Mouse (Mus musculus): Measurements from ENCODE around the gene Agk. TPM values are rescaled to one million over a fixed set of nuclear protein-coding genes. Genes with fewer than 3 reads are reported as not detected.

Gene Agk
- polyA plus RNA-seq, 1 experiment from 2014 or later = 38.5 TPM

DNA sequence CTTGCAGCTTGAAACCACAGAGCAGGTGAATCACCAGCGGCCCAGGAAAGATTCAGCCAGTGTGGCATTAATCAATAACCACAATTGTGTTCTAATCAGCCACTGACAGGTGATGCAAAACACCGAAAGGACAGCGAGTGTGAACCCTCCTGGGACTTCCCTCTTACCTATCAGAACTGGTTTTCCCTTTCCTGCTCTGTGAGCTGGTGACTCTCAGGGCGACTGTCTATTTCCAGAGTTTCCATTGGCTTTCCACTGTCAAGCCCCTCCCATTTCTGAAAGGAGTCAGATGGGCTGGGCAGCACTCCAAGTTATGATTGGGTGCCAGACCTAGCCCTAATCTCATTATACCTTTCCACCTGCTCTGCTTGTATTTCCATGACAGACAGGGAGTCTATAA lies 106.4 kb downstream of the Agk start:
- H3K9ac ChIP-seq = no peak overlapping the region
- H3K4me3 ChIP-seq = no peak overlapping the region
- H3K27me3 ChIP-seq = 0 out of 2 replicates have a peak, but pooled peaks cover 6% of the 10 kb centered on the region
- 59% methylated on average over 4 of the region's 4 CpGs for WGBS
- peaks cover 8% of the 10 kb centered on the region for H3K4me1 ChIP-seq (replicated peaks)
- H3K4me2 ChIP-seq = no peak overlapping the region
- no peaks in the 10 kb centered on the region for H3K36me3 ChIP-seq
- H3K27ac ChIP-seq = no peak overlapping the region
- no peaks in the 10 kb centered on the region for H3K9me3 ChIP-seq (replicated peaks)
- no peak for ATAC-seq (replicated peaks; ENCODE audit: insufficient number of reproducible peaks, insufficient read depth, low FRiP score, low read depth)

DNA sequence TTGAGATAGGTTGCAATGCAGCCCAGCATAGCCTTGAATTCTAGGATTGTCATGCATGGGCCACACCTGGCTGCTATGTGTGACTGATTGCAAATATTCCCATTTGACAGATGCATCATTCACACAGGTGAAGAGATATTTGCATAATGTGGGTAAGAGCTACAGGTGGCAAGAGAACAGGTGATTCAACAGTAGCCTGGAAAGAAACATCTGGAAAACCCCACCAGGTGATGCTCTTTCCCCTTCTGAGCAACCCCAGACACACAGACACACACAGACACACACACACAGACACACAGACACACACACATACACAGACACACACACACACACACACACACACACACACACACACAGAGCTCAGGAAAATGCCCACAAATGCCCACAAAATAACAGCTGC lies 106.8 kb downstream of the Agk start:
- no peak overlapping the region for H3K9ac ChIP-seq
- H3K4me1 ChIP-seq (replicated peaks) = peaks cover 9% of the 10 kb centered on the region
- H3K27ac ChIP-seq = no peak overlapping the region
- H3K4me2 ChIP-seq = no peak overlapping the region
- no peak overlapping the region for H3K4me3 ChIP-seq
- H3K27me3 ChIP-seq = 0 out of 2 replicates have a peak, but pooled peaks cover 6% of the 10 kb centered on the region
- no peaks in the 10 kb centered on the region for H3K36me3 ChIP-seq
- no peak for ATAC-seq (replicated peaks; ENCODE audit: insufficient number of reproducible peaks, insufficient read depth, low FRiP score, low read depth)
- no peaks in the 10 kb centered on the region for H3K9me3 ChIP-seq (replicated peaks)

DNA sequence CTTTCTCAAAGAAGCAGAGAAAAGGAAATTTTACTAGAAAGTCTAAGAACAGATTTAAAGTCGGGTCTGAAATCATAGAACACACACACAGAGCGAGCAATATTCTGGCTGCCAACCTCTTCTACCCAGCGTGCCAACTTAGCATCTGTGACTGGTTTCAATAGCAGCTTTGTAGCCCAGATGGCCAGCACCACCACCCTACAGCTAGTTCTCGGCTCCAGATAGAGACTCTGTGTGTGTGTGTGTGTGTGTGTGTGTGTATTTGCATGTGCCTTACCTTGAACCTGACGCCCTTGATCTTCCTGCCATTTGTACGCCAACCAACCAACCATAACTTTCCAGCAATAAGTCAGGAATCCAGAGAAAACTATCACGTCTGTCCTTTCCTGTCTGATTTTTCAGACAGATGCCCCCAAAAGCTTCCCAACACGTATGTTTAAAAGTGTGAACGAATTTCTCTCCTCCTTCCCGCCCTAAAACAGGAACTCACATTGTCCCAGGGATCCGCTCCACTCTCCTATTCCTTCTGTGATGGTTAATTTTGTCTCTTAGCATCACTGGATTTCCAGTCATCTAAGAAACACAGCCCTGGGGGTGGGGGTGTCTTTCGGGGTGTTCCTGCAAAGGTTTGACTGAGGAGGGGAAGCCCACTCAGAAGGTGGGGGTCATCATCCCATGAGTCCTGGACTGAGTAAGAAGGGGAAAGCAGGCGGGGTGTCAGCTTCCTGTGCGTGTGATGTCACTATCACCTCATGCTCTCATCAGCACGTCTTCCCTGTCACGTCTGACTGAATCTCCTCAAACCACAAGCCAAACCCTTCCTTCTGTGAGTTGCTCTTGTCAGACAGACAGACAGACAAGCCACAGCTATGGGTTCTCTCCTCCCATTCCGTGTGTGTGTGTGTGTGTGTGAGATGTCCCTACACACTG lies 107.6 kb downstream of the Agk start:
- H3K4me1 ChIP-seq (replicated peaks) = peaks cover 9% of the 10 kb centered on the region
- no peak overlapping the region for H3K4me2 ChIP-seq
- 0 out of 2 replicates have a peak, but pooled peaks cover 6% of the 10 kb centered on the region for H3K27me3 ChIP-seq
- H3K36me3 ChIP-seq = no peaks in the 10 kb centered on the region
- H3K4me3 ChIP-seq = no peak overlapping the region
- no peak overlapping the region for H3K9ac ChIP-seq
- H3K9me3 ChIP-seq (replicated peaks) = no peaks in the 10 kb centered on the region
- no peak for ATAC-seq (replicated peaks; ENCODE audit: insufficient number of reproducible peaks, insufficient read depth, low FRiP score, low read depth)
- WGBS = 80% methylated on average over 17 of the region's 17 CpGs
- H3K27ac ChIP-seq = no peak overlapping the region

DNA sequence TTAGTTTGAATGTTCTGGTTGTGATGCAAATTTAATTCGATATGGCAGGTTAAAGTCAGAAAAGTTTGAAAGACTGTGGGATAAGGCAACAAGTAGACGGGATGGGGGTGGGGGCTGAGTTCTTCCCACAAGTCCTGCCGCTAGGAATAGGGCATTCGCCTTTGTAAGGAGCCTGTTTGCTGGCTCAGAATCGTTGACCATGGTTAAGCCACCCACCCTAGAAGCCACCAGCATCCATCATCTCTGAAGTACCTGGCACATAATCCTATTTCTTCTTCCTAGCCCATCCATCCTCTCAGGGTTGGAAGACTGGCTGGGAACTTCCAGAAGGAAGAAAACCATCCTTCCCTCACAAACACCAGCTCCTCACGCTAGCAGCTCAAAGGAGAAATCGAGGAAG lies 109.7 kb downstream of the Agk start:
- Histone ChIP-seq H3K4me1 (replicated peaks) (peaks cover 9% of the 10 kb centered on the region), H3K4me3 (peak overlapping the region; percentile 90), H3K36me3 (no peaks in the 10 kb centered on the region), H3K9ac (peak overlapping the region; percentile 84), H3K27ac (no peak overlapping the region), H3K27me3 (0 out of 2 replicates have a peak, but pooled peaks cover 11% of the 10 kb centered on the region), H3K9me3 (replicated peaks) (no peaks in the 10 kb centered on the region), H3K4me2 (peak overlapping the region; percentile 99)
- 19% methylated on average over 7 of the region's 7 CpGs for WGBS
- ATAC-seq (replicated peaks; ENCODE audit: insufficient number of reproducible peaks, insufficient read depth, low FRiP score, low read depth) = no peak

DNA sequence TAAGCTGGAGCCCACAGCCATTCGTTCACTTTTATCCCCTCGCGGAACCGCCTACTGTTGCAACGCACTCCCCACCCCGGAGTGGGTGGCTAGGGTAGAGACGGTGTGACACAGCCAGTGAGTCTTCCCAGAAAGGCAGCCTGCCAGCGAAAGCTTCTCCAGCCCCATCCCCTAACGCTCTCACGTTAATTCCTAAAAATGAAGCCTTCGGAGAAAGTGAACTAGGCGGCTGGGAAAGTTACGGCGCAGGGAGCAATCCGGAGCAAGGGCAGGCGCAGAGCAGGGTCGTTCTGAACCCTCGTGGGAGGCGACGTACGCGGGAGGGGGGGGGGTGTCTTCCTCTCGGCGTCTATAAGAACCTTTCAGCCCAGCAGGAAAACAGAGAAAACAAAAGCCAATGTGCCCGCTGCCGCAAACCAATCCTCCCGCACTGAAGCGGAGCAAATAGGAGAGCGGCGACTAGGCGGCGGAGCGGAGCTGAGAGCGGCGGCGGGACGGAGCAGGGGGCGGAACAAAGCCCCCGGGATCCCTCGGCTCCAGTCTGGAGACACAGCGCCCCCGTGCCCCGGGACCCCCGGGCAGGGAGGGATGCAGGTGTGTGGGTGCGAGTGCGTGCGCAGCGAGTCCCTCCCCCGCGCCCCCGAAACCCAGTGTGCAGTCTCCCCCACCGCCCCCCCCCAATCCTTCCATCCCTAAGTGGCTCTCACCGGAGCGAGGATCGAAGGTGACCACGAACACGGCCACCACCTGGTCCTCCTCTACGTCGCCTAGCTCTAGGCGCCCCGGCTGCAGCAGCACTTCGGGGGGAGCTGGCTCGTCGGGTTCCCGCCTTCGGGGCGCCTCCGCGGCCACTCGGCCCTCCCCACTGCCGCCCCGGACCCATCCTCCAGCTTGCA lies 110.4 kb downstream of the Agk start:
- H3K4me2 ChIP-seq = peak overlapping the region; percentile 99
- peak; percentile 48; the same call in 1 of the 2 replicates for ATAC-seq (replicated peaks; ENCODE audit: insufficient number of reproducible peaks, insufficient read depth, low FRiP score, low read depth)
- no peaks in the 10 kb centered on the region for H3K36me3 ChIP-seq
- 0 out of 2 replicates have a peak, but pooled peaks cover 13% of the 10 kb centered on the region for H3K27me3 ChIP-seq
- under 1% methylated on average over 69 of the region's 72 CpGs for WGBS
- peak overlapping the region; percentile 84 for H3K9ac ChIP-seq
- H3K4me3 ChIP-seq = peak overlapping the region; percentile 90
- H3K27ac ChIP-seq = 0 out of 2 replicates have a peak overlapping the region, but pooled peaks have one; percentile 33
- no peaks in the 10 kb centered on the region for H3K9me3 ChIP-seq (replicated peaks)
- peaks cover 9% of the 10 kb centered on the region for H3K4me1 ChIP-seq (replicated peaks)

DNA sequence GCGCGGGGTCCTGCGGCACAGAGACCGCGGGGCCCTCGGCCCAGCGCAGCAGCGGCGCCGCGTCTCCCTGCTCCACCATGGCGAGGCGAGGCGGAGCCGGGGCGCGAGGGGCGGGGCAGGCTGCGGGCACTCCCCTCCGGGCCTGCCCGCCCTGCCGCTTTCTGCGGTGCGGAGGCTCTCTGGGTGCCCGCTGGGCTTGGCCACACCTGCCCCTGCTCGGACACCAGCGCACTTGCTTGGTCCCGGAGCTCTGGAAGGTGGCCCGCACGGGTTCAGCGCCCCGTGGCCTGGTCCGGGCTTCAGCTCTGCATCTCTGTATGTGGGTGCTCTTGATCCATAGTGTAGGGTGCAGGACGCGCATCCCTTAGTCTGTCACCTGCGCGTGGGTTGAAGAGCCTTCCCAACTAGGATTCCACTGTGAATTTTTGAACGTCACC lies 111.1 kb downstream of the Agk start, which contains the start of gene E330009J07Rik:
TSS of gene E330009J07Rik (minus strand) at position 89 of the 437 bp plus-strand sequence.
- WGBS = under 1% methylated on average over 38 of the region's 38 CpGs
- Histone ChIP-seq H3K9me3 (replicated peaks) (no peaks in the 10 kb centered on the region), H3K36me3 (no peaks in the 10 kb centered on the region), H3K9ac (peak within 1 kb of the TSS; percentile 84), H3K27me3 (0 out of 2 replicates have a peak, but pooled peaks cover 17% of the 10 kb centered on the region), H3K4me3 (peak within 1 kb of the TSS; percentile 90), H3K4me2 (peak within 1 kb of the TSS; percentile 99), H3K27ac (0 out of 2 replicates have a peak within 1 kb of the TSS, but pooled peaks have one; percentile 33), H3K4me1 (replicated peaks) (peaks cover 9% of the 10 kb centered on the region)
- ATAC-seq (replicated peaks; ENCODE audit: insufficient number of reproducible peaks, insufficient read depth, low FRiP score, low read depth) = peak; percentile 90

DNA sequence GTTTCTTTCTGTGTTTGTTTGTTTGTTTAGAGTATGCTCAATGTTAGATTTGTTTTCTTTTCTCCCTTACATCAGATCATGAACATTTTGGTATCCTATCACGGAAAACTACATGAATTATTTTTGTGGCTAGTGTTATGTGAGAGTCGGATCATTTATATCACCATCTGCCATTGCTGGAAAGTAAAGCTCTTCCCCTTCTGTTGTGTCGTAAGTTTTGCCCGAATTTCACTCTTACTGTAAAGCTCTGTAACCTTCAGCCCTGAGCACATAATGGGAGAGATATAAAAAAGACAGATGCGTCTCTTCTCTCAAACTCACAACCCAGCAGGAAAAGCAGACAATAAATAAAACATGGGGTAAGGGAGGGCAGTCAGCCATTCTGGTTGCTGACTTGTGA lies 114.0 kb downstream of the Agk start, which contains the start of gene Wee2:
TSS of gene Wee2 (plus strand) at position 153 of the 400 bp plus-strand sequence.
- Histone ChIP-seq H3K36me3 (no peaks in the 10 kb centered on the region), H3K4me3 (no peak within 1 kb of the TSS), H3K9ac (no peak within 1 kb of the TSS), H3K4me2 (peak within 1 kb of the TSS; percentile 16; the same call in 1 of the 2 replicates), H3K9me3 (replicated peaks) (no peaks in the 10 kb centered on the region), H3K4me1 (replicated peaks) (peaks cover 11% of the 10 kb centered on the region), H3K27ac (no peak within 1 kb of the TSS), H3K27me3 (peaks cover 26% of the 10 kb centered on the region)
- no peak for ATAC-seq (replicated peaks; ENCODE audit: insufficient number of reproducible peaks, insufficient read depth, low FRiP score, low read depth)
- WGBS = 69% methylated on average over 5 of the region's 5 CpGs

DNA sequence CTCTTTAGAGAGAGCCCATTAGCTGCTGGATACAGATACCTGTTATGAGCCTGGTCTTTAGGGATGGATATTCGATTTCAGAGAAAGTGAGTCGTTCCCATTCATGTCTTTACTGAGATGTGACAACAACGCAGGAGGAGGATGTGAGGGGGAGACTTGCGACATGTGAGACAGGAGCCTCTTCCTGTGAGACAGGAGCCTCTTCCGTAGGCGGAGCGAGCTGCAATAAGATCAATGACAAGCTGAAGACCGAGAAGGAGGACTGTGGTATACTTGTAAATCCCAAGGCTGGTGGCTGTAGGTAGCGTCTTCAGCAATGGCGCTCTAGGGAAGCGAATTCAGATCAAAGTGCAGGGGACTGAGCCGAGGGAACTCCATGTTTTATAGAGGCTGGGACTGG lies 114.8 kb downstream of the Agk start:
- Histone ChIP-seq H3K27me3 (peaks cover 27% of the 10 kb centered on the region), H3K4me3 (no peak overlapping the region), H3K9me3 (replicated peaks) (no peaks in the 10 kb centered on the region), H3K4me1 (replicated peaks) (peaks cover 10% of the 10 kb centered on the region), H3K27ac (no peak overlapping the region), H3K9ac (no peak overlapping the region), H3K4me2 (peak overlapping the region; percentile 16; the same call in 1 of the 2 replicates), H3K36me3 (no peaks in the 10 kb centered on the region)
- ATAC-seq (replicated peaks; ENCODE audit: insufficient number of reproducible peaks, insufficient read depth, low FRiP score, low read depth) = no peak
- WGBS = 31% methylated on average over 12 of the region's 12 CpGs

DNA sequence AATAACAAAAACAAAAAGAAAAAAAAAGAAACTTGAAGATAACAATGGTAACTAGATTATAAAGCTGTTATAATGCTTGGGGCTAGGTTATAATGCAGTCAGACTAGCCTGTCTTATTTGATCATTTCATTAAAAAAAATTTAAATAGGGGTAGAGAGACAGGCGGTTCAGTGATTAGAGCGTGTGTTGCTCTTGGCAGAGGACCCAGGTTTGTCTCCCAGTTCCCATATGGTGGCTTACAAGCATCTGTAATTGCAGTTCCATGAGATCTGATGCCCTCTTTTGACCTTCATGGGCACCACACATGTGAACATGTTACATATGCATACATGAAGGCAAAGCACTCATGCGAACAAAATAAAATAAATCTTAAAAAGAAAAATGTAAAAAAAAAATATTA lies 116.3 kb downstream of the Agk start:
- Histone ChIP-seq H3K9me3 (replicated peaks) (no peaks in the 10 kb centered on the region), H3K4me3 (no peak overlapping the region), H3K4me2 (no peak overlapping the region), H3K27me3 (peaks cover 25% of the 10 kb centered on the region), H3K36me3 (no peaks in the 10 kb centered on the region), H3K4me1 (replicated peaks) (peaks cover 4% of the 10 kb centered on the region), H3K9ac (no peak overlapping the region), H3K27ac (no peak overlapping the region)
- ATAC-seq (replicated peaks; ENCODE audit: insufficient number of reproducible peaks, insufficient read depth, low FRiP score, low read depth) = no peak
- 64% methylated on average over 3 of the region's 3 CpGs for WGBS

DNA sequence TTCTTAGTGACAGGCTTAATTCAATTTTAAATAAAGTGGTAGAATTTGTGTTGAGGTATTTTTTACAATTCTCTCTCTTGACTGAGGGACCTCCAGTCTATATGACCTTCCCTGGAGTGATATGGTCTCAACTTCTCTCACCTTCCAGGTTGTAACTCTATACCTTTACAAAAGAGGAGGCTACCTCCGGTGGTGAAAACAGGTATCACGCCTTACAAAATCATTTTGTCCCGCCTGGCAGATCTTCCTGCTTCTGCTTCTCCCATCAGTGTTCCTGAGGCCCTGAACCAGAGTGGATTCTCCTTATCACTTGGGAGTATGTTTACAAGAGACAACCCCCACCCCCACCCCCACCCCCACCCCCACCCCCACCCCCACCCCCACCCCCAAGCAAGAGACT lies 116.8 kb downstream of the Agk start:
- no peak overlapping the region for H3K27ac ChIP-seq
- no peaks in the 10 kb centered on the region for H3K36me3 ChIP-seq
- H3K4me3 ChIP-seq = no peak overlapping the region
- no peak for ATAC-seq (replicated peaks; ENCODE audit: insufficient number of reproducible peaks, insufficient read depth, low FRiP score, low read depth)
- WGBS = 33% methylated on average over 3 of the region's 3 CpGs
- H3K4me1 ChIP-seq (replicated peaks) = 0 out of 2 replicates have a peak, but pooled peaks cover 2% of the 10 kb centered on the region
- H3K27me3 ChIP-seq = peaks cover 29% of the 10 kb centered on the region
- H3K9ac ChIP-seq = no peak overlapping the region
- H3K4me2 ChIP-seq = no peak overlapping the region
- no peaks in the 10 kb centered on the region for H3K9me3 ChIP-seq (replicated peaks)

Data from heart, embryonic 15.5 days (tissue).